Mouse (Mus musculus) lung, embryonic 14.5 days (tissue): ENCODE measurements around the gene Pfn1. TPM values are rescaled to one million over a fixed set of nuclear protein-coding genes. Genes with fewer than 3 reads are reported as not detected.

Source experiments
- ATAC-seq: fragments of 200-750 bp; cut with Nextera tagmentation; 2 replicates; pipeline ENCODE4 v1.8.0; 2017; ENCODE audit warnings: mild to moderate bottlenecking, moderate TSS enrichment, moderate library complexity; ENCODE audit not compliant: insufficient read depth
- DNase-seq: peaks from one replicate; pipeline ENCODE4 v3.0.0-alpha.2; 2015
- H3K27ac ChIP-seq: fragments of 300-500 bp; sonication (generic); 2 replicates; pipeline ENCODE4 v1.5.1; 2014; ENCODE audit warnings: low read depth, mild to moderate bottlenecking, moderate library complexity
- H3K27me3 ChIP-seq: fragments of 300-500 bp; sonication (generic); 2 replicates; pipeline ENCODE4 v1.6.1; 2014; ENCODE audit warnings: low read length, control low read depth; ENCODE audit not compliant: insufficient read depth
- H3K36me3 ChIP-seq: fragments of 300-500 bp; sonication (generic); 2 replicates; pipeline ENCODE4 v1.6.1; 2014; ENCODE audit warnings: control low read depth; ENCODE audit not compliant: insufficient read depth
- H3K4me1 ChIP-seq: fragments of 300-500 bp; sonication (generic); 2 replicates; pipeline ENCODE4 v1.6.1; 2014; ENCODE audit warnings: antibody characterized with exemption, control low read depth; ENCODE audit not compliant: insufficient read depth
- H3K4me2 ChIP-seq: fragments of 300-500 bp; sonication (generic); 2 replicates; pipeline ENCODE4 v1.6.1; 2014; ENCODE audit warnings: mild to moderate bottlenecking
- H3K4me3 ChIP-seq: fragments of 300-500 bp; sonication (generic); 2 replicates; pipeline ENCODE4 v1.5.1; 2014; ENCODE audit warnings: low read depth, low read length
- H3K9ac ChIP-seq: fragments of 300-500 bp; sonication (generic); 2 replicates; pipeline ENCODE4 v1.6.1; 2014
- H3K9me3 ChIP-seq: fragments of 300-500 bp; sonication (generic); 2 replicates; pipeline ENCODE4 v1.6.1; 2016; ENCODE audit warnings: low read depth, low read length, control low read depth
- CTCF ChIP-seq: IDR thresholded peaks from 2 replicates; pipeline ENCODE4 v1.5.1; 2016; ENCODE audit warnings: antibody characterized with exemption, low read depth
- WGBS: fragments of 180-500 bp; shearing (Covaris S2); extraction: QIAGEN DNeasy Blood & Tissue Kit; methylation state at CpG from one replicate; pipeline ENCODE4 v1.1.7; 2014; 5-methylcytosine and 5-hydroxymethylcytosine counted together
- polyA plus RNA-seq: library from polyadenylated mRNA; unstranded; fragments of >200 nt; fragmentation: Nextera tagmentation; extraction: Ambion mirVana; gene quantifications from 2 replicates; pipeline ENCODE4 v1.2.1, GENCODE M21; 2014

Gene Pfn1
- polyA plus RNA-seq: 2,124 and 2,138 TPM in 2 replicates

- Histone ChIP-seq H3K36me3 (peaks cover 43% of the 10 kb centered on the region), H3K27ac (peak within 1 kb of the TSS; percentile 99), H3K4me1 (peaks cover 26% of the 10 kb centered on the region), H3K9ac (peak within 1 kb of the TSS; percentile 97), H3K4me3 (peak within 1 kb of the TSS; percentile 100), H3K4me2 (peak within 1 kb of the TSS; percentile 97), H3K9me3 (no peaks in the 10 kb centered on the region), H3K27me3 (no peaks in the 10 kb centered on the region)
- ATAC-seq (peak; percentile 42), DNase-seq (peak; percentile 88)
- no peak for TF ChIP-seq CTCF
- 1% methylated on average over 60 of the region's 61 CpGs for WGBS
Observed at GRCm38 (mm10) chr11:70654198-70654922, at the start of gene Pfn1. TSS of gene Pfn1 (minus strand) at chr11:70654644.

DNA sequence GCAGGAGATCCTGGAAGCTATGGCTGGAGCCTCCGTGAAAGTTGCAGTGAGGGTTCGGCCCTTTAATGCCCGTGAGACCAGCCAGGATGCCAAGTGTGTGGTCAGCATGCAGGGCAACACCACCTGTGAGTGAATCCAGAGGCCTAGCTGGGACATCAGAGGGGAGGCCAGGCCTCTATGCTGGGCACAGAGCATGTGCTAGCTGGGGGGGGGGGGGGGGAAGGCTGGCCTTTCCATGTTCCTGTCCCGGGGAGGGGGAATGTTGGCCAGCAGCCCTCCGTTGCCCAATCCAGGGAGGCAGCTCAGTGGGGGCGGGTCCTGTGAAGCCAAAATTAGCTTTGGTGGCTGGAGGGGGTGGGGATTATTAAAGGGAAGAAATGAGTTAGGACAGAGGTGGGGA lies 48.3 kb upstream of the Pfn1 start:
- ATAC-seq (no peak), DNase-seq (peak; percentile 11)
- TF ChIP-seq CTCF: no peak
- Histone ChIP-seq H3K27me3 (no peaks in the 10 kb centered on the region), H3K4me2 (peak overlapping the region; percentile 88; the same call in 1 of the 2 replicates), H3K36me3 (peaks cover 51% of the 10 kb centered on the region), H3K9ac (peak overlapping the region; percentile 36), H3K4me1 (peaks cover 8% of the 10 kb centered on the region; the same call in 1 of the 2 replicates), H3K27ac (0 out of 2 replicates have a peak overlapping the region, but pooled peaks have one; percentile 4), H3K4me3 (0 out of 2 replicates have a peak overlapping the region, but pooled peaks have one; percentile 71), H3K9me3 (no peaks in the 10 kb centered on the region)
- 76% methylated on average over 4 of the region's 6 CpGs for WGBS

- H3K9me3 ChIP-seq: no peaks in the 10 kb centered on the region
- DNase-seq (no peak), ATAC-seq (no peak)
- peak overlapping the region; percentile 88 for H3K4me2 ChIP-seq
- H3K27me3 ChIP-seq: no peaks in the 10 kb centered on the region
- peaks cover 45% of the 10 kb centered on the region for H3K36me3 ChIP-seq
- WGBS: 77% methylated on average over 6 of the region's 6 CpGs
- TF ChIP-seq CTCF: no peak
- H3K4me1 ChIP-seq: peaks cover 8% of the 10 kb centered on the region; the same call in 1 of the 2 replicates
- peak overlapping the region; percentile 71 for H3K4me3 ChIP-seq
- H3K9ac ChIP-seq: peak overlapping the region; percentile 36
- 0 out of 2 replicates have a peak overlapping the region, but pooled peaks have one; percentile 4 for H3K27ac ChIP-seq
Observed at GRCm38 (mm10) chr11:70701984-70702733, 47.7 kb upstream of the Pfn1 start.

DNA sequence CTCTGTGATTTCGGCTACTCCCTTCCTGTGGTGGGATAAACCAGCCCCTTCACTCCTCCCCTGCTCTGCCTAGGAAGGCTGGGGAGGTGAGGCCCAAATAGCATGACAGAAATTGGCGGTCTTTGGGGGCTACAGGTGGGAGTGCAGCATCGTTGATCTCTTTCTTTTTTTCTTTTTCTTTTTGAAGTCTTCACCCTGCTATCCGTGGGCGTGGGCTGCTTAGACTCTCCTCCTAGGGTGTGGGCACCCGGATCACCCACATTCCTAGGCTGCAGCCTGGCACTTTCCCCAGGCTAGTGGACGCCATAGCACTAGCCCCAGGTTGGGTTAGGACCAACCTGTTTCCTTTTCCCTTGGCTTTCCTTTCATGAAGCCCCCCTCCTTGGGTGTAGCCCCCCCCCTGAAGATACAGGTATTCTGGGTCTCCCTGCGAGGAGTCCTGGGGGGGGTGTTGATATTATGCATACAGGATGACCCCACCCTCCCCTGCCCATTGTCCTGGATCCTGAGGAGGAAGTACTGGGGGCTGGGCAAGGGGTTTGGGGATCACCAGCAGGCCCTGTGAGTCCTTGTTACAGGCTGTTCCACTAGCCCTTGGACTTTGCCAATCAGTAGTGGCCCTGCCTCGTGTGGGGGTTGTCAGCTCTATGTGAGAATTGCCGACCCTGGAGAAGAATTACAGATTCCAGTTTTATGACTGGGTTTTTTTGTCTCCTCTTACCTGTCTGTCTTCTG lies 46.9 kb upstream of the Pfn1 start:
- no peak for ATAC-seq
- TF ChIP-seq CTCF: no peak
- peak; percentile 14 for DNase-seq
- H3K4me2 ChIP-seq: peak overlapping the region; percentile 88
- H3K4me3 ChIP-seq: peak overlapping the region; percentile 71
- peaks cover 37% of the 10 kb centered on the region for H3K36me3 ChIP-seq
- 14% methylated on average over 10 of the region's 10 CpGs for WGBS
- H3K4me1 ChIP-seq: peaks cover 8% of the 10 kb centered on the region; the same call in 1 of the 2 replicates
- no peaks in the 10 kb centered on the region for H3K9me3 ChIP-seq
- H3K27ac ChIP-seq: peak overlapping the region; percentile 96; the same call in 1 of the 2 replicates
- H3K27me3 ChIP-seq: no peaks in the 10 kb centered on the region
- H3K9ac ChIP-seq: peak overlapping the region; percentile 91

DNA sequence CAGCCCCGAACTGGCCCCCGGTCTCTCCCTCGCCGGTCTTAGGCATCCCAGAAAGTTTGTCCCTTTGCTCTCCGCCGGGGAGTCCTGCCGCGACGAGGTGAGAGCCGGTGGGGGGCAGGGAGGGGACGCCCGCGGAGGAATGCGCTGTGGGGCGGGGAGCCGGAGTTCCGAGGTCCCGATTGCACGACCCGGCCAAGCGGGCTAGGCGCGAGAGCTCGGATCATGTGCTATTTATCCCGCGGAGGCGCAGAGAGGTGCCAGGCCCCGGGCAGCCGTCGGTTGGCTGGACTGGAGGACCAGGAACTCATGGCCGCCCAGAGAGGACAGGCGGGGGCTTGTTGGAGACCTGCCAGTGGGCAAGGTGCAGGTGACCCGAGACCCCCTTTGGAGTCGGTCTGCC lies 46.2 kb upstream of the Pfn1 start:
- Histone ChIP-seq H3K36me3 (peaks cover 30% of the 10 kb centered on the region), H3K4me3 (peak overlapping the region; percentile 71), H3K27ac (peak overlapping the region; percentile 96), H3K9ac (peak overlapping the region; percentile 91), H3K4me1 (peaks cover 8% of the 10 kb centered on the region; the same call in 1 of the 2 replicates), H3K9me3 (no peaks in the 10 kb centered on the region), H3K27me3 (no peaks in the 10 kb centered on the region), H3K4me2 (peak overlapping the region; percentile 88)
- no peak for TF ChIP-seq CTCF
- WGBS: under 1% methylated on average over 34 of the region's 34 CpGs
- ATAC-seq: peak; percentile 38; the same call in 1 of the 2 replicates
- peak; percentile 69 for DNase-seq

DNA sequence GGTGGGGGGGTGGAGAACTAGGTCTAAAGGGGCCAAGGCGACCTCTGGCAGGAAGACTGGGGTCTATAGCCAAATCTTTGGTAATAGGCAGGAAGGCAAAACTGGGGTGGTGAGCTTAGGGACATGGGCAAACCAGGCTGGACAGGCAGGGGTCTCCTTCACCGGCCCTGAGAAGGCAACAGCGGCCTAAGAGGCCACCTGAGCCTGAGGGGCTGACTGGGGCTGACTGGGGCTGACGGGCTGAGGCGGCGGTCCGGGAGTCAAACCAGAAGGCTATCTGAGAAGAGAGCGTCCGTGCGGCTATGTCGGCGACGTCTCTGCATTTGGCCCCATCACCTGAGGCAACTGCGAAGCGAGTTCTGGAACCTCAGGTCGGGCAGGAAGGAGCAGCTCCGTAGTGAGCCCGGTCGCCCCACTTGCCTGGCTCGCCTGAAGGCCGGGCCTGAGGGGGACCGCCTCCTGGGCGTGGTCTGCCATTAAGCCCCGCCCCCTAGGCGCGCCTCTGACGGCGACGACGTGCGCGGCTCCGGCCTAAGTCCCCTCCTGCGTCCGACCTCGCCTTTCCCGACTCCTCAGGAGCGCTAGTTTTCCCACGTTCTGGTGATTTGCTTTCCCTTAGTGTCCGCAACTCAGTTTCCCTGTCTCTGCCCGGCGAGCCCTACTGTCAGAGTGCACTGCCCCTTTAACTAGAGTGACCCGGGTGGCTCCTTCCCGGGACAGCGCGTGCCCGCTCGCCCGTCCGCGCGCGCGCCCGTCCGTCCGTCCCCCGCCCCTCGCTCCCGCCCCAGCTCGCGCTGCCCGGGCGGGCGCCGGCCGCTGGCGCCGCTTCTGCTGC lies 45.5 kb upstream of the Pfn1 start, which contains the start of the genes Inca1 and Kif1c:
Inca1 (minus strand) TSS at position 434 of the 835 bp plus-strand sequence.
Kif1c (plus strand) TSS at position 827 of the 835 bp plus-strand sequence.
- ATAC-seq: peak; percentile 95
- WGBS: 1% methylated on average over 62 of the region's 69 CpGs

More for the DNA sequence above, 45.5 kb upstream of the Pfn1 start, which contains the start of the genes Inca1 and Kif1c:
- H3K27me3 ChIP-seq: no peaks in the 10 kb centered on the region
- peak within 1 kb of the TSS; percentile 88 for H3K4me2 ChIP-seq
- H3K27ac ChIP-seq: peak within 1 kb of the TSS; percentile 96
- DNase-seq: peak; percentile 97
- TF ChIP-seq CTCF: no peak
- peaks cover 8% of the 10 kb centered on the region; the same call in 1 of the 2 replicates for H3K4me1 ChIP-seq
- H3K4me3 ChIP-seq: peak within 1 kb of the TSS; percentile 71
- H3K36me3 ChIP-seq: peaks cover 23% of the 10 kb centered on the region
- H3K9ac ChIP-seq: peak within 1 kb of the TSS; percentile 91
- no peaks in the 10 kb centered on the region for H3K9me3 ChIP-seq
